Mouse (Mus musculus) heart, postnatal 36 days (tissue): ENCODE measurements around the gene Siae. TPM values are rescaled to one million over a fixed set of nuclear protein-coding genes. Genes with fewer than 3 reads are reported as not detected.

ENCODE experiments used
- DNase-seq, 2 experiments: peaks; one replicate each; pipeline ENCODE4 v3.0.0; 2021 to 2022
- intact Hi-C: fragments of 180-260 bp; cut with DNase I; formaldehyde crosslinking; loops from one replicate; pipeline ENCODE4 v1.15.1; 2025
- total RNA-seq, 2 experiments: library from RNA; stranded (reverse); gene quantifications; 2 replicates each; pipeline ENCODE4 v1.2.3; 2021

Siae gene
- total RNA-seq, 2 experiments from 2014 or later = 9.6 to 9.7 TPM

DNA sequence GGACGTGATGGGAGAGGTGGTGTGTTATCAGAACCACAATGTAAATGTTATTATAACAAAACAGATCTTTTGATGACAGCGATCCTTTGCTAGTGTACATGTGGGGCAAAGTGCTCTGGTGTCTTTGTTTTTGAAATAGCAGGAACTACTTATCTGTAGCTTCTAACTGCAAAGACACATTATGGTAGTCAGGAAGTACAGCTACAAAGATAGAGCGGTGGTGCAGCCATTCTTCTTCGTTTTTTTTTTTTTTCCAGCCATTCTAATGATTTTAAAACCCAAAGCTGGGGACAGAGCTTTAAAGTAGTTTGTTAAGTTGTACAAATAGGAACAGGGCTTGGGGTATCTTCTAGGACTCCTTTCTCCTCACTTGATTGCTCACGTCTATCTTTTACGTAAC, 103.9 kb downstream of the Siae start:
- intact Hi-C loops = no loop called here
- no peak for DNase-seq

DNA sequence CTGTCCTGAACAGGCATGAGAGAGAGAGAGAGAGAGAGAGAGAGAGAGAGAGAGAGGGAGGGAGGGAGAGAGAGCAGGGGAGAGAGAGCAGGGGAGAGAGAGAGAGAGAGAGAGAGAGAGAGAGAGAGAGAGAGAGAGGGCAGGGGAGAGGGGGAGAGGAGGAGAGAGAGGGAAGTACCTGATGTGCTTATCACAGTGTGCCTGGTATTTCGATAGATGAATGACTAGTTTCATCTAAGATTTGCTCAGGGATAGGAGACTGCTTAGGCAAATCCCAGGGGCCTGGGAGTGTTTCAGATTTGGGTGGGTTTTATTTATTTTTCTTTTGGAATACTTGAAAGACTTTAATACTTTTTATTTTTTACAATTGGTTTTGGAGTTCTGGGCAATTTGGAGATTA, 107.7 kb downstream of the Siae start:
- intact Hi-C loops = no loop called here
- DNase-seq = no peak

DNA sequence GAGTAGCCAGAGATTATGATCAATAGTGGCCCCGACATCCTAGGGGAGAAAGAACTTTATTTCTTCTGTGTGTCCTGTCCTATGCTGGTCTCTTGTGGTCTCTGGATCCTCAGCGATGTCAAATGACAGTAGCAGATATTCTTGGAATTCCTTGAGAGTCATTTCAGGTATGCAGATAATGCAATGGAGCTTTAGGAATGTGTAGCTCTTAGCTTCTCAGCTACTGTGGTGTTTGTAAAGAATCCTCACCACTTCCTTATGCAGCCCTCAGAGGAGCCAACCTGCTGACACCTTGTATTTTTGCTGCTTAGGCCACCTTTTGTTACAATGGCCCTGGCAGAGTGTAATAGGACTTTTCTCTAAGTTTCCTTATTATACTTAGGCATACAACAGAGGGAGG, 109.1 kb downstream of the Siae start:
- no peak for DNase-seq
- intact Hi-C loops = no loop called here

DNA sequence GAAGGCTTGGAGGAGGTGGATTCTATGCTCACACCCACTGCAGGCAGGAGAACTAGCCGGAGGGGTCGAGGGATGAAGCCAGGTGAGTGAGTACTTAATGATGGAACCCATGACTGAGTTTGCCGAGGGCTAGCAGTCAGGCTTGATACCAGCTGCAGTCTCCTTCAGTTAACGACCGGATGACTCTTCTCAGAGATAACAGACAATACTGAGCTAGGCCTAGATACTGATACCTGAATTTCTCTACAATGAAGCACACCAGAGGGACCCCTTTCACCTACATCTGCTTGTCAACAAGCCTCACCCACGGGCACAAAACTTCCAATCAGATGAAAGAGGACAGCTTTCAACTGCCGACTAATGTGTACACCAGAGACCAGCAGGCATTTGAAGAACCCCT, 110.5 kb downstream of the Siae start:
- intact Hi-C loops = no loop called here
- no peak for DNase-seq

DNA sequence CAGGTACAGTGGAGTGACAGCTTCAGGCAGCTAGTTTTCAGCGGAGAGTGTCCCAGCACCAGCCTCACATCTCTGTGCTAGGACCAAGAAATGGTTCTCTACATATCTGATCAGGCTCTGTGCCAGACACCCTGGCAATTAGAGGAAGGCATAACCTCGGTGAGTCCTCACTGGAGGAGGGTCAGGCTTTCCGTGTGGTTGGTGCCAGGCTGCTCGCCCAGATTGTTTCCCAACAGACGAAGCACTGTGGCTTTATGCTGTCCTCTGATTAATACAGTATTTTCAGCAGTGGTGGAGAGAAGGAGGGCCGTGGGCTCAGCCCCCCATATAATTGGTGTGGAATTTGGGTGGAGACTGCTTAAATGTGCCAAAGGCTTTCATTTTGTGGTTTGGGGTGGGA, 113.6 kb downstream of the Siae start, which contains the start of gene Panx3:
Panx3 (minus strand) TSS at position 121 of the 400 bp plus-strand sequence.
- intact Hi-C loops = no loop called here
- DNase-seq = no peak

DNA sequence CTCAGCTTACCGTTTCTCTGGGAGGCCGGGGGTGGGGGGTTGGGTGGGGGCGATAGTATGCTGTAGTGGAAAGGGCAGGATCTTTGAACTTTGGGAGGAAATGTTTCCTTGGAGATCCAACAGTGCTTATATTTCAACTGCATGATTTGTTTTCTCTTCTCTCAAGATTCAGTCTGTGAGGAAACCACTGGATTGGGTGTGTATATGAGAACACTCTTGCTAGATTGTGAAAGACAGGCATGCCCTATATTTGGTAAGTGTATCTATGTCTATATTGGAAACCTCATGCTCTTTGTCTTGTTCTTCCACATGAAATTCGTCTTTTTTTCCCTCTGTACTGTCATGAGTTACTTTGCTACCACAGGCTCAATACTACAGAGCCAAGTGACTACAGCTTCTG, 114.2 kb downstream of the Siae start:
- intact Hi-C loops = no loop called here
- no peak for DNase-seq

DNA sequence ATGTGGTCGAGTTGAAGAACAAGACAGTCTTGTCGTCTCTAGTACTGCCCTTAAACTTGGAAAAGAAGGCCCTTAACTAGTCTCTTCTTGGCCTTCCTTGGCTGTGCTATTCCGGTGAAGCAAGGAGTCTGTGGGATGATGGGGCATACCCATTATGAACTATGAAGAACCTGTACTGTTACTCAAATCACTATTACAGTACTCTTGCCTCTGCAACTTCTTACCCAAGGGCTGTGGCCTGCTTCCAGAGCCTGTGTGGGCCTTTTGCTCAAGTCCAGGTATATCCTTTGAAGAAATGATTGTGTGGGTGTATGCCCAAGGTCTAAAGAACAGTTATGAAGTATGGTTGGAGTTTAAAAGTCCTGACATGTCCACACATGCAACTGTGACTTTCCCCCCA, 114.8 kb downstream of the Siae start:
- intact Hi-C loops = no loop called here
- DNase-seq = no peak

DNA sequence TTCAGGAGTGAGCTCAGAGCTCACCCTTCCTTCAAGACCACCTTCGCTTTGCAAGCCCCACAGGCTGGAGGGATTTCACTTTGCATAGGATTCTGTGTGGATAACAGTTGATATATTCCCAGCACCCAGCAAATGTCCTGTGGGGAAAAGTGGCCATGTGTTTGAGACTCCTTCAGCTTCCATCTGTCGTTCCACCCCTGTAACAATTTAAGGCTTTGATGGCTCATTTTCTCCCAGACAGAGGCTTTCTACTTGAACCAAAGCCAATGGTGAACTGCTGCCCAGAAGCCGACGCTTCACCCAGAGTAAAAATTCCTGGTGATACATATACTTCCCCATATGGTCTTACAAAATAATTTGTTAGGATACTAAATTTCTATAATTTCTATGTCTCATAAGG, 119.8 kb downstream of the Siae start:
- intact Hi-C loops = no loop called here
- no peak for DNase-seq

DNA sequence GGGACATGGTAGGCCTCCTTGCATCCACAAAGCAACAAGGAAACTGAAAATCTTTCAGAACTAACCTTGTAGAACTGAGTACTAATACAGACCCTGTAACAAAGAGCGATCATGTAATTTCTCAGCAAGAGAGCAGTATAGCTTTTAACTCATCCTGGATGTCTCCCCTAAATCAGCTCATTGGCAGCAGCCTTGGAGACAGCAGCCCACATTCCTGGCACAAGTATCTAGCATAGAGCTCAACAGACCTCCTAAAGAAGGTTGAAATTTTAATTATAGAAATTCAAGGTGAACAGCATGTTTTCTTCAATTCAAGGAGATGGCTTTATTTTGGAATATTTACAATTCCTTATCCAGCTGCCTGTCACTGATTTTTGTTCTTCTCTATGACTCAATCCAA, 125.6 kb downstream of the Siae start:
- intact Hi-C loops = no loop called here
- DNase-seq = no peak

DNA sequence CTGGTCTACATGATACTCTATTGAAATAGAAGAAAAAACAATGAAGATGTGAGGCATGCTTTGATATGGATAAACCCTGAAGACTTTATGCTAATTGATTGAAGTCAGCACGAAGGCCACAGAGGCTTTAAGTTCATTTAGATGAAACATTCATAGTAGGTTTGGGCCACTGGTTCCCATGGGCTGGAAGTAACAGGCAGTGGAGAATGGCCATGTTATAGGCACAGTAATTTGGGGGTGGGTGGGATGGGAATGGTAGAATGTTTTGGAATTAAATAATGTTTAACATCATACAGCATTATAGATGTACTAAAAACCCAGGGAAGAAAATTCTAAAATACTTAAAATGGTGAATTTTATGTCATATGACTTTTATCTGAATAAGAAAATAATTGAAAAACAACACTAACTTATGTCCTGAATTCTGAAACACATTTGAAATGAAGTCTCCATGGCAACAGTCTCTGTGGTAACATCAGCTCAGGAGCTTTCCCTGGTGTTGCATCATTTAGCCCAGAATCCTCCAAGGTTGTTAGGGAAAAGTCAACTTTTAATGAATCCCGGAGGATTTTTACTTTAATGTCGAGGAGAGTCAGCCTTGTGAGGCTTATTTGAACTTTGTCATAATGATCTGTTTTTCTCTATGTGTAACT, 131.9 kb downstream of the Siae start:
- intact Hi-C loops = no loop called here
- DNase-seq = no peak

DNA sequence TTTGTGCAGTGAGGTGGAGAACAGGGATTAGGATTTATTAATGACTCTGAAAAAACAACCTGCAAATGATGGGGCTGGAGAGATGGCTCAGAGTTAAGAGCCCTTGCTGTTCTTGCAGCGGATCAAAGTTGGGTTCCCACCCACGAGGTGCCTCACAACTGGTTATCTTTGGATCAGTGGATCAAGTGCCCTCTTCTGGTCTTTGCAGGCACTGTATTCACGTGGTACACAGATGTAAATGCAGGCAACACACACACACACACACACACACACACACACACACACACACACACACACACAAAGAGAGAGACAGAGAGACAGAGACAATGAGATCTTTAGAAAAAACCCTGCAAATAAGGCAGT, 132.4 kb downstream of the Siae start:
- DNase-seq = no peak
- intact Hi-C loops = no loop called here

DNA sequence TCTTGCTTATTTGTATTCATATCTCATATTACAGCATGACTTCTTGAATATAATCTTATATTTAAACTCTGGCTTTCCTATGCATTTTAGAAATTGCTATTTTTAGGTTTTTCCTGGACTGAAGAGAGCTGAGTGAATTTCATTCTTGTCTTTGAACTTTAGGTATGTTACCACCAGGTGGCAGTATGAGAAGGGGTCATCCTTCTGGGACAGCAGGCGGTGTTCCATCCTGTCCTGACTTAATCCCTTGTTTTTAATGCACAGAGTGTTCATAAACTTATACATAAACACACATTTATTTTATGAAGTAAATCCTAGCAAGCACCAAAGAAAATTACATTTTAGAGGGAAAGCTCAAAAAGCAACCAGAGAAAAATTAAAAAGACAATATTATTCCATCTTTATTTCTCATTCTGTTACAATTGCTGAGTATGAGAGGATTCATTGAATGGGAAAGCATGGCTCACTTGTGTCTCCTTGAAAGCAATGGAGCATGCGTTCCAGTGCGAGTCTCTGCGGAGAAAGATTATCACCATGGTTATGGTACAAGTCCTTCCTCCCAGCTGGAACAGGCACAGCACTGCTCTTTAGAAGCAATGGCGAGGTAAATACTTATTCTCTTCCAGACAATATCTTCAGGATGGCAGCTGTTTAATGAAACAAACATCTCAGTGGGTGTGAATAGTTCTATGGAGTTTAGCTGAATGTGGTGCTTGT, 134.6 kb downstream of the Siae start:
- intact Hi-C loops = loop anchor here (1.0 kb wide), 1 partner anchor 242 kb away; no protein-coding TSS in a partner anchor
- DNase-seq = no peak

Other genes starting within 250 kb of the Siae start
- gene Ccdc15, start 207.3 kb upstream of the Siae start, total RNA-seq = 1 to 10 TPM; 1.4 to 2.0 TPM
- gene Hepacam, start 188.3 kb upstream of the Siae start, total RNA-seq = not detected
- gene Robo4, start 153.8 kb upstream of the Siae start, total RNA-seq = 10 to 100 TPM; 29.6 to 38.7 TPM
- gene Robo3, start 122.5 kb upstream of the Siae start, total RNA-seq = not detected
- 1 to 10 TPM; 6.7 to 6.9 TPM for gene Msantd2, start 66.4 kb upstream of the Siae start, total RNA-seq
- gene Esam, start 27.6 kb upstream of the Siae start, total RNA-seq = 10 to 100 TPM; 66.9 to 79.2 TPM
- 1 to 10 TPM; 4.0 to 4.7 TPM for gene Vsig2, start 16.4 kb upstream of the Siae start, total RNA-seq
- gene Nrgn, start 2.8 kb upstream of the Siae start, total RNA-seq = 1 to 10 TPM; 4.5 to 6.1 TPM
- 1 to 10 TPM; 2.6 to 2.7 TPM for gene Spa17, start 58.0 kb downstream of the Siae start, total RNA-seq
- gene Tbrg1, start 101.6 kb downstream of the Siae start, total RNA-seq = 10 to 100 TPM; 35.2 to 37.8 TPM
- not detected for gene Panx3, start 113.5 kb downstream of the Siae start, total RNA-seq
- gene Olfr160, start 160.6 kb downstream of the Siae start, total RNA-seq = not detected
- gene Olfr874, start 189.4 kb downstream of the Siae start, total RNA-seq = not detected
- not detected for gene Olfr875, start 216.2 kb downstream of the Siae start, total RNA-seq
- gene Olfr876, start 247.3 kb downstream of the Siae start, total RNA-seq = not detected